Mouse (Mus musculus) myocyte (in vitro differentiated cells): ENCODE results near the gene Olfr995.

ENCODE experiments used
- MAX ChIP-seq: IDR thresholded peaks from one replicate; pipeline ENCODE4 v1.6.1; 2011; ENCODE audit warnings: low read depth, mild to moderate bottlenecking, control low read depth
- POLR2A ChIP-seq: IDR thresholded peaks from one replicate; pipeline ENCODE4 v1.6.1; 2011; ENCODE audit warnings: low read depth, mild to moderate bottlenecking, control low read depth, moderate library complexity; ENCODE audit not compliant: insufficient read length
- SRF ChIP-seq: IDR thresholded peaks from one replicate; pipeline ENCODE4 v1.6.1; 2011; ENCODE audit warnings: low read depth; ENCODE audit not compliant: control insufficient read depth, insufficient read length
- TCF12 ChIP-seq: IDR thresholded peaks from one replicate; pipeline ENCODE4 v1.6.1; 2011; ENCODE audit warnings: mild to moderate bottlenecking, control low read depth; ENCODE audit not compliant: poor library complexity, insufficient read depth, severe bottlenecking
- TCF3 ChIP-seq: IDR thresholded peaks from one replicate; pipeline ENCODE4 v1.6.1; 2011; ENCODE audit warnings: low read depth, control low read depth; ENCODE audit not compliant: insufficient read length

GRCm38 (mm10) chr2:85425893-85426292 is 17.5 kb downstream of the Olfr995 start:
- no peak for TF ChIP-seq TCF3
- TF ChIP-seq MAX: no peak
- no peak for TF ChIP-seq POLR2A
- TF ChIP-seq SRF: no peak
- TF ChIP-seq TCF12: no peak
